Mouse (Mus musculus) lung, embryonic 16.5 days (tissue): ENCODE results near the gene Hip1. TPM values are rescaled to one million over a fixed set of nuclear protein-coding genes. Genes with fewer than 3 reads are reported as not detected.
"Not testable (repeated sequence)": the region's sequence is repeated elsewhere in the genome, so short reads cannot be mapped to it uniquely, and the experiment has no call there.

Source experiments
- ATAC-seq: fragments of 200-750 bp; cut with Nextera tagmentation; 2 replicates; pipeline ENCODE4 v1.8.0; 2017; ENCODE audit warnings: low read depth, mild to moderate bottlenecking, moderate library complexity
- H3K27ac ChIP-seq: fragments of 300-500 bp; sonication (generic); 2 replicates; pipeline ENCODE4 v1.5.1; 2014; ENCODE audit warnings: mild to moderate bottlenecking, control low read depth, low read length
- H3K27me3 ChIP-seq: fragments of 300-500 bp; sonication (generic); 2 replicates; pipeline ENCODE4 v1.6.1; 2014; ENCODE audit warnings: low read depth, low read length, mixed read lengths; ENCODE audit not compliant: control insufficient read depth, insufficient read depth
- H3K36me3 ChIP-seq: fragments of 300-500 bp; sonication (generic); 2 replicates; pipeline ENCODE4 v1.6.1; 2014; ENCODE audit warnings: low read length; ENCODE audit not compliant: control insufficient read depth, insufficient read depth
- H3K4me1 ChIP-seq: fragments of 300-500 bp; sonication (generic); replicated peaks from 2 replicates; pipeline ENCODE4 v1.6.1; 2014; ENCODE audit warnings: low read length, mixed read lengths; ENCODE audit not compliant: control insufficient read depth, insufficient read depth
- H3K4me2 ChIP-seq: fragments of 300-500 bp; sonication (generic); 2 replicates; pipeline ENCODE4 v1.6.1; 2014; ENCODE audit warnings: low read depth, low read length, control low read depth
- H3K4me3 ChIP-seq: fragments of 300-500 bp; sonication (generic); 2 replicates; pipeline ENCODE4 v1.5.1; 2014; ENCODE audit warnings: mild to moderate bottlenecking, low read length, control low read depth
- H3K9ac ChIP-seq: fragments of 300-500 bp; sonication (generic); 2 replicates; pipeline ENCODE4 v1.6.1; 2014; ENCODE audit warnings: low read length, control low read depth
- H3K9me3 ChIP-seq: fragments of 300-500 bp; sonication (generic); 2 replicates; pipeline ENCODE4 v1.6.1; 2016; ENCODE audit warnings: low read length; ENCODE audit not compliant: control insufficient read depth
- WGBS: fragments of 180-500 bp; shearing (Covaris S2); extraction: QIAGEN DNeasy Blood & Tissue Kit; methylation state at CpG from one replicate; pipeline ENCODE4 v1.1.7; 2014; 5-methylcytosine and 5-hydroxymethylcytosine counted together
- polyA plus RNA-seq: library from polyadenylated mRNA; unstranded; fragments of >200 nt; fragmentation: Nextera tagmentation; extraction: Ambion mirVana; gene quantifications from 2 replicates; pipeline ENCODE4 v1.2.1, GENCODE M21; 2015

Hip1 gene
- polyA plus RNA-seq, 1 experiment from 2014 or later: 35.1 TPM

DNA sequence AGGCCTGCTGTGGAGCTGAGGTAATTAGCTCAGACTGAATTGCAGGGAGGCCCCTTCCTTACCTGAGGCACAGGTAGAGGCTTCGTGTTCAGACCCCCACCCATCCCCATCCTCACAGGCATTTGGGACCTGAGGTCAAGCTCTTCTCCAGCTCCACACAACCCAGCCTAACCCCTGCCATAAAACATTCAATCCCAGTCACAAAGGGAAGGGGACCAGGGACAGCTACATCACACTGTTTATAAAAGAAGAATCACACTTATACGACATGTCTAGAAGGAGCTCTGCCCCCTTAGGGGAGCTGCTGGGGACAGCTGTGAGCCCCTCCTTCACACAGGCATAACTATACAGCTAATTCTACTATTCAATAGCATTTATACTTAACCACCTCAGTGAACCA lies 168.6 kb downstream of the Hip1 start:
- WGBS: 58% methylated on average over 2 of the region's 2 CpGs
- Histone ChIP-seq H3K9ac (no peak overlapping the region), H3K27me3 (no peaks in the 10 kb centered on the region), H3K27ac (no peak overlapping the region), H3K4me1 (no peaks in the 10 kb centered on the region; the same call in 1 of the 2 replicates), H3K9me3 (no peaks in the 10 kb centered on the region), H3K4me2 (no peak overlapping the region), H3K36me3 (peaks cover 65% of the 10 kb centered on the region), H3K4me3 (no peak overlapping the region)
- no peak for ATAC-seq

GRCm38 (mm10) chr5:135375167-135375566 lies 169.8 kb downstream of the Hip1 start:
- 46% methylated on average over 8 of the region's 8 CpGs for WGBS
- no peak overlapping the region for H3K27ac ChIP-seq
- ATAC-seq: peak; percentile 62; the same call in 1 of the 2 replicates
- no peaks in the 10 kb centered on the region for H3K9me3 ChIP-seq
- H3K9ac ChIP-seq: no peak overlapping the region
- H3K4me1 ChIP-seq: peaks cover 7% of the 10 kb centered on the region
- H3K4me3 ChIP-seq: no peak overlapping the region
- H3K27me3 ChIP-seq: no peaks in the 10 kb centered on the region
- H3K36me3 ChIP-seq: peaks cover 53% of the 10 kb centered on the region
- H3K4me2 ChIP-seq: no peak overlapping the region

- WGBS: 94% methylated on average over 5 of the region's 5 CpGs
- no peaks in the 10 kb centered on the region for H3K9me3 ChIP-seq
- no peak for ATAC-seq
- no peak overlapping the region for H3K4me3 ChIP-seq
- no peaks in the 10 kb centered on the region for H3K27me3 ChIP-seq
- peaks cover 7% of the 10 kb centered on the region for H3K4me1 ChIP-seq
- H3K9ac ChIP-seq: no peak overlapping the region
- H3K27ac ChIP-seq: no peak overlapping the region
- peaks cover 44% of the 10 kb centered on the region for H3K36me3 ChIP-seq
- no peak overlapping the region for H3K4me2 ChIP-seq
These were observed 171.3 kb downstream of the Hip1 start for GRCm38 (mm10) chr5:135373601-135374000.

- H3K27ac ChIP-seq: no peak overlapping the region
- no peaks in the 10 kb centered on the region for H3K9me3 ChIP-seq
- H3K4me1 ChIP-seq: peaks cover 7% of the 10 kb centered on the region
- H3K4me3 ChIP-seq: no peak overlapping the region
- no peak overlapping the region for H3K4me2 ChIP-seq
- H3K27me3 ChIP-seq: no peaks in the 10 kb centered on the region
- peaks cover 30% of the 10 kb centered on the region for H3K36me3 ChIP-seq
- WGBS: 91% methylated on average over 13 of the region's 13 CpGs
- H3K9ac ChIP-seq: no peak overlapping the region
- no peak for ATAC-seq
These were observed 173.7 kb downstream of the Hip1 start for GRCm38 (mm10) chr5:135371195-135371594.

DNA sequence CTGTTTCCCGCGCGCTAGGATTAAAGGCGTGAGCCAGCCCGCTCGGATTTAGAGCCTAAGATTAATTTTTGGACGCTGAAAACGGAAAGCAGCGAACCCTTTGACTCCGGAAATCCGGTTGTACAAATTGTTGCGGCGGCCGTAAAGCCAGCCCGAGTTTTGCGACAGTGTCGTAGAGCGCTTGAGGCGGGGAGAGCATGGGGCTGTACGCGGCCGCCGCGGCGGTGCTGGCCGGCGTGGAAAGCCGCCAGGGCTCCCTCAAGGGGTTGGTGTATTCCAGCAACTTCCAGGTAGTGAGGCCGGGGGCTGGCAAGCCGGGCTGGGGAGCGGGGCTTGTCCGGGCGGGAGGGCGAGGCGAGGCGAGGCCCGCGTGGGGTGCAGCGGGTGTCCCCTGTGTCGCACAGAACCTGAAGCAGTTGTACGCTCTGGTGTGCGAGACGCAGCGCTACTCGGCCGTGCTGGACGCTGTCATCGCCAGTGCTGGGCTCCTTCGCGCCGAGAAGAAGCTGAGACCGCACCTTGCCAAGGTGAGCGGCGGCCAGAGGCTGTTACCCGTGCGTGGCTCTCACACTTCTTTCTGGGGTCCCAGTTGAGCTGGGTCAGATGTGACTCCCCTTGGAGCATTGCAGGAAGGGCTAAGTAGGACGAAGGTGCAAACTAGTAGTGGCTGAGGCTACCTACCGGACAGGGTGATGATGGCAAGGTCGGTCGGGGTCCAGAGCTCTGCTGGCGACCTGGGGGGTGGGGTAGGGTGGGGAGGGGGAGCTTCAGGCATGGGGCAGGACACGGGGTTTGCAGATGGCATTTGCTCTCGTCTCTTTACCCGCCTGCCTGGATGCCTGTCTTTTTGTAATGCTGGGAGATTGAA lies 174.9 kb downstream of the Hip1 start, which contains the start of gene Nsun5:
TSS of gene Nsun5 (plus strand) at position 167 of the 868 bp plus-strand sequence.
- Histone ChIP-seq H3K4me1 (peaks cover 7% of the 10 kb centered on the region), H3K27me3 (no peaks in the 10 kb centered on the region), H3K4me2 (peak within 1 kb of the TSS; percentile 91), H3K9ac (peak within 1 kb of the TSS; percentile 94), H3K4me3 (peak within 1 kb of the TSS; percentile 97), H3K36me3 (peaks cover 20% of the 10 kb centered on the region), H3K27ac (peak within 1 kb of the TSS; percentile 89), H3K9me3 (no peaks in the 10 kb centered on the region)
- WGBS: under 1% methylated on average over 64 of the region's 64 CpGs
- ATAC-seq: peak; percentile 83

- H3K36me3 ChIP-seq: peaks cover 15% of the 10 kb centered on the region
- 51% methylated on average over 9 of the region's 9 CpGs for WGBS
- peak overlapping the region; percentile 97 for H3K4me3 ChIP-seq
- not testable (repeated sequence) for H3K4me1 ChIP-seq, H3K27me3 ChIP-seq, ATAC-seq, H3K9me3 ChIP-seq
- peak overlapping the region; percentile 94 for H3K9ac ChIP-seq
- peak overlapping the region; percentile 54 for H3K4me2 ChIP-seq
- peak overlapping the region; percentile 89 for H3K27ac ChIP-seq
These were observed 175.7 kb downstream of the Hip1 start for GRCm38 (mm10) chr5:135369196-135369595.

- no peak for ATAC-seq
- no peaks in the 10 kb centered on the region for H3K27me3 ChIP-seq
- H3K4me3 ChIP-seq: no peak overlapping the region
- H3K36me3 ChIP-seq: peaks cover 6% of the 10 kb centered on the region
- peaks cover 7% of the 10 kb centered on the region for H3K4me1 ChIP-seq
- no peaks in the 10 kb centered on the region for H3K9me3 ChIP-seq
- no peak overlapping the region for H3K4me2 ChIP-seq
- H3K27ac ChIP-seq: no peak overlapping the region
- WGBS: 70% methylated on average over 6 of the region's 6 CpGs
- no peak overlapping the region for H3K9ac ChIP-seq
These were observed 176.6 kb downstream of the Hip1 start for GRCm38 (mm10) chr5:135368312-135368711.

DNA sequence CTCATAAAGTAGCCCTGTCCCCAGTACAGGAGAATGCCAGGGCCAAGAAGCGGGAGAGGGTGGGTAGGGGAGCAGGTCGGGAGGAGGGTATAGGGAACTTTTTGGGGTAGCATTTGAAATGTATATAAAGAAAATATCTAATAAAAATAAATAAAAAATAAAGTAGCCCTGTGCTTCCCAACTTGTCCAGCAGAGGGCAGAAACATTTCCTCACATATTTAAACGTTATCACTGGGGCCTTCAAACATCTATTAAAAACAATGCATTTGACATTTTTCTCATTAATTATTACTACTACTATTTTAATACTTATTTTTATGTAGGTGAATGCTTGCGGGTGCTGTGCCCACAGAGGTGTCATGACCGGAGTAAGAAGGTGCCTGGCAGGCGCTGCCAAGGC lies 177.1 kb downstream of the Hip1 start:
- Histone ChIP-seq H3K4me2 (no peak overlapping the region), H3K36me3 (peaks cover 3% of the 10 kb centered on the region), H3K27me3 (no peaks in the 10 kb centered on the region), H3K9me3 (no peaks in the 10 kb centered on the region), H3K27ac (no peak overlapping the region), H3K9ac (no peak overlapping the region), H3K4me1 (peaks cover 7% of the 10 kb centered on the region), H3K4me3 (no peak overlapping the region)
- no peak for ATAC-seq
- WGBS: 47% methylated on average over 6 of the region's 6 CpGs

GRCm38 (mm10) chr5:135363540-135363939 lies 181.4 kb downstream of the Hip1 start:
- no peak overlapping the region for H3K9ac ChIP-seq
- H3K9me3 ChIP-seq: no peaks in the 10 kb centered on the region
- ATAC-seq: peak; percentile 31; the same call in 1 of the 2 replicates
- H3K36me3 ChIP-seq: no peaks in the 10 kb centered on the region
- 22% methylated on average over 12 of the region's 12 CpGs for WGBS
- H3K4me3 ChIP-seq: no peak overlapping the region
- H3K4me1 ChIP-seq: no peaks in the 10 kb centered on the region
- no peak overlapping the region for H3K4me2 ChIP-seq
- H3K27ac ChIP-seq: no peak overlapping the region
- no peaks in the 10 kb centered on the region for H3K27me3 ChIP-seq
